Mouse (Mus musculus) hindbrain, embryonic 13.5 days (tissue): ENCODE measurements at regions not wholly inside any gene's neighbourhood (a gene's known extent, or its start where the extent isn't known, plus 50 kb on each side); places are given as distances from the start of the nearest gene placed in this dataset.

ENCODE experiments used
- ATAC-seq: fragments of 200-750 bp; cut with Nextera tagmentation; 2 replicates; pipeline ENCODE4 v1.8.0; 2017; ENCODE audit warnings: moderate TSS enrichment; ENCODE audit not compliant: low FRiP score
- H3K27ac ChIP-seq: fragments of 300-500 bp; sonication (generic); 2 replicates; pipeline ENCODE4 v1.5.1; 2015; ENCODE audit warnings: inconsistent platforms, mild to moderate bottlenecking, moderate library complexity
- H3K27me3 ChIP-seq: fragments of 300-500 bp; sonication (generic); 2 replicates; pipeline ENCODE4 v1.6.1; 2015; ENCODE audit warnings: mild to moderate bottlenecking, inconsistent platforms
- H3K36me3 ChIP-seq: fragments of 300-500 bp; sonication (generic); 2 replicates; pipeline ENCODE4 v1.6.1; 2015; ENCODE audit warnings: mild to moderate bottlenecking, inconsistent platforms
- H3K4me1 ChIP-seq: fragments of 300-500 bp; sonication (generic); replicated peaks from 2 replicates; pipeline ENCODE4 v1.6.1; 2015; ENCODE audit warnings: inconsistent platforms
- H3K4me2 ChIP-seq: fragments of 300-500 bp; sonication (generic); 2 replicates; pipeline ENCODE4 v1.6.1; 2015; ENCODE audit warnings: inconsistent platforms, mild to moderate bottlenecking, moderate library complexity
- H3K4me3 ChIP-seq: fragments of 300-500 bp; sonication (generic); 2 replicates; pipeline ENCODE4 v1.5.1; 2015; ENCODE audit warnings: mild to moderate bottlenecking, inconsistent platforms
- H3K9ac ChIP-seq: fragments of 300-500 bp; sonication (generic); 2 replicates; pipeline ENCODE4 v1.6.1; 2015; ENCODE audit warnings: mild to moderate bottlenecking, inconsistent platforms
- H3K9me3 ChIP-seq: fragments of 300-500 bp; sonication (generic); 2 replicates; pipeline ENCODE4 v1.6.1; 2016; ENCODE audit warnings: inconsistent platforms
- WGBS: fragments of 180-500 bp; shearing (Covaris S2); methylation state at CpG from one replicate; pipeline ENCODE4 v1.1.7; 2015; 5-methylcytosine and 5-hydroxymethylcytosine counted together

- no peak overlapping the region for H3K9ac ChIP-seq
- 19% methylated on average over 5 of the region's 5 CpGs for WGBS
Measured at GRCm38 (mm10) chr6:117625716-117626115, 215.3 kb upstream of the Zfp637 start.

DNA sequence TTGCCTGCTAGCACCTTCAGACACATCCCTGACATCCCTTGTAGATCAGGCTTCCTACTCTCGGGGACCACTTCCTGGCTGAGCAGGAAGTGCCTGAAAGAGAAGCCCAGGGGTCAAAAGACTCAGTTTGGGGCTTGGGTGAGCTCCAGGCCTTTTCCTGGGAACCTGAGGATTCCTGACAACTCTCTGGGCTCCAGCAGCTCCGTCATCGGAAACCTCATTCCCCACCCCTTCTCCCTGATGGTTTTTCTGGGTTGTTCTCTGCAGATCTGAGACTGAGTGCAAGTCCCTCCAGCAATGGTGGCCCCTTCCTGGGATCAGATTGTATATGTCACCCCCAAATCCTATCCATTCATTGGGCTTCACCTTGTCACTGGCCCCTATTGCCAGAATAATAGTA, 213.5 kb upstream of the Zfp637 start:
- no peaks in the 10 kb centered on the region for H3K36me3 ChIP-seq
- H3K9ac ChIP-seq: no peak overlapping the region
- no peak overlapping the region for H3K4me3 ChIP-seq
- 81% methylated on average over 3 of the region's 3 CpGs for WGBS
- H3K9me3 ChIP-seq: no peaks in the 10 kb centered on the region
- H3K4me2 ChIP-seq: no peak overlapping the region
- H3K27ac ChIP-seq: no peak overlapping the region
- H3K4me1 ChIP-seq: no peaks in the 10 kb centered on the region
- no peaks in the 10 kb centered on the region for H3K27me3 ChIP-seq
- ATAC-seq: no peak

More at GRCm38 (mm10) chr6:117625716-117626115, 215.3 kb upstream of the Zfp637 start:
- Histone ChIP-seq H3K27ac (no peak overlapping the region), H3K4me2 (no peak overlapping the region), H3K27me3 (no peaks in the 10 kb centered on the region), H3K4me3 (no peak overlapping the region), H3K36me3 (no peaks in the 10 kb centered on the region), H3K9me3 (no peaks in the 10 kb centered on the region), H3K4me1 (no peaks in the 10 kb centered on the region)
- no peak for ATAC-seq

GRCm38 (mm10) chr6:117646628-117647027, 194.4 kb upstream of the Zfp637 start:
- Histone ChIP-seq H3K4me2 (no peak overlapping the region), H3K27ac (no peak overlapping the region), H3K4me3 (no peak overlapping the region), H3K9me3 (no peaks in the 10 kb centered on the region), H3K27me3 (no peaks in the 10 kb centered on the region), H3K4me1 (no peaks in the 10 kb centered on the region), H3K36me3 (no peaks in the 10 kb centered on the region), H3K9ac (no peak overlapping the region)
- ATAC-seq: no peak
- WGBS: 84% methylated on average over 8 of the region's 8 CpGs

- no peaks in the 10 kb centered on the region for H3K27me3 ChIP-seq
- H3K27ac ChIP-seq: no peak overlapping the region
- no peak overlapping the region for H3K4me2 ChIP-seq
- 96% methylated on average over 5 of the region's 5 CpGs for WGBS
- no peak for ATAC-seq
- no peaks in the 10 kb centered on the region for H3K36me3 ChIP-seq
- 0 out of 2 replicates have a peak, but pooled peaks cover 2% of the 10 kb centered on the region for H3K4me1 ChIP-seq
- H3K9me3 ChIP-seq: no peaks in the 10 kb centered on the region
- H3K9ac ChIP-seq: no peak overlapping the region
- H3K4me3 ChIP-seq: no peak overlapping the region
Measured at GRCm38 (mm10) chr6:117650541-117650940, 190.4 kb upstream of the Zfp637 start.

GRCm38 (mm10) chr6:117651551-117651950, 189.4 kb upstream of the Zfp637 start:
- H3K36me3 ChIP-seq: no peaks in the 10 kb centered on the region
- H3K27me3 ChIP-seq: no peaks in the 10 kb centered on the region
- H3K9ac ChIP-seq: no peak overlapping the region
- H3K4me2 ChIP-seq: no peak overlapping the region
- no peak overlapping the region for H3K27ac ChIP-seq
- no peaks in the 10 kb centered on the region for H3K9me3 ChIP-seq
- ATAC-seq: no peak
- 89% methylated on average over 4 of the region's 4 CpGs for WGBS
- H3K4me1 ChIP-seq: 0 out of 2 replicates have a peak, but pooled peaks cover 2% of the 10 kb centered on the region
- no peak overlapping the region for H3K4me3 ChIP-seq

DNA sequence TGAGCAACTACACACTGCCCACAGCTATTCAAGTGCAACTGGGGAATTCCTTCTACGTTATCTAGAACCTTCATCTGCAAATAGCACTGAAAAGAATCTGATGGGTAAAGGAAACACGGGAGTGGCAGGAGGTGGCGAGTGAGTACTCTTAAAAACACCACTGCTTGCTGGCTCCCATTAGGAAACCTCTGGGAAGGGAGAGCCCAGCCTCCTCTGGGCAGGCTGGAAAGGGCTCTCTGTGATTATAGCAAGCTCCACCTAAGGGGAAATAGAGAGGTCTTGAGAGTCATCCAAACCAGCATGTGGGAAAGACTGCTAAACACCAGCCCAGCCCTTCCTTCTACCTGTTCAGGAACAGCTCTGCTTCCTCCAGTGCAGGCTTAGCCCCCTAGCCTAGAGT, 189.0 kb upstream of the Zfp637 start:
- ATAC-seq: no peak

GRCm38 (mm10) chr6:117652917-117653316, 188.1 kb upstream of the Zfp637 start:
- no peaks in the 10 kb centered on the region for H3K36me3 ChIP-seq
- no peaks in the 10 kb centered on the region for H3K9me3 ChIP-seq
- H3K4me1 ChIP-seq: 0 out of 2 replicates have a peak, but pooled peaks cover 2% of the 10 kb centered on the region
- no peaks in the 10 kb centered on the region for H3K27me3 ChIP-seq
- no peak overlapping the region for H3K9ac ChIP-seq
- H3K27ac ChIP-seq: no peak overlapping the region
- 73% methylated on average over 9 of the region's 9 CpGs for WGBS
- no peak overlapping the region for H3K4me3 ChIP-seq
- ATAC-seq: no peak
- H3K4me2 ChIP-seq: no peak overlapping the region

More for the DNA sequence above, 189.0 kb upstream of the Zfp637 start:
- no peaks in the 10 kb centered on the region for H3K9me3 ChIP-seq
- H3K27me3 ChIP-seq: no peaks in the 10 kb centered on the region
- 62% methylated on average over 3 of the region's 3 CpGs for WGBS
- no peaks in the 10 kb centered on the region for H3K36me3 ChIP-seq
- H3K27ac ChIP-seq: no peak overlapping the region
- H3K4me2 ChIP-seq: no peak overlapping the region
- H3K9ac ChIP-seq: no peak overlapping the region
- H3K4me1 ChIP-seq: 0 out of 2 replicates have a peak, but pooled peaks cover 2% of the 10 kb centered on the region
- no peak overlapping the region for H3K4me3 ChIP-seq

DNA sequence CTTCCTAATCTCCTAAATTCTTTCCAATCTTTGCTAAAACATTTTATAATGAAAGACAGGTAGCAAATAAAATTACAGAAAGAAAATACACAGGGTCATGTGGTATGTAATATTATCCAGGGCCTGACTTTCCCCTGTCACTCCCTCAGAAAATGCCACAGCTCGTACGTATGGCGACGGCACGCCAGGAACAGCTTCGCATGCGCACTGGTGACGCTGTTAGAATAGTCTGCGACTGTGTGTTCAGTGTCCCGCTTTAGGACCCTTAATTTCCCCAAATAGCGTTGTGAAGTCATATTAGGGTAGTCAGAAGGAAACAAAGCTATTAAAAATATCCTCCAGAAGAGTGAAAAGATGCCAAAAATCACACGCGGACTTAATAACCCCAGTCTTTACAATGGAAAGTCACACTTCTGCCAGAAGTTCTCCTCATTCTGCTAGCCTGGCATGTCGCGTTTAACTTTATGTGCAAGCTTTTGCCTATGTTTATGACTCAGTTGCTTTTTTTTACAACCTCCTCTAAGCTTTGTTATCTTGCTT, 187.0 kb upstream of the Zfp637 start:
- Histone ChIP-seq H3K27ac (no peak overlapping the region), H3K27me3 (no peaks in the 10 kb centered on the region), H3K9me3 (no peaks in the 10 kb centered on the region), H3K9ac (no peak overlapping the region), H3K4me2 (no peak overlapping the region), H3K4me1 (0 out of 2 replicates have a peak, but pooled peaks cover 2% of the 10 kb centered on the region), H3K36me3 (no peaks in the 10 kb centered on the region), H3K4me3 (no peak overlapping the region)
- ATAC-seq: no peak
- 89% methylated on average over 15 of the region's 15 CpGs for WGBS

GRCm38 (mm10) chr6:117655986-117656385, 185.0 kb upstream of the Zfp637 start:
- Histone ChIP-seq H3K4me2 (no peak overlapping the region), H3K4me1 (0 out of 2 replicates have a peak, but pooled peaks cover 2% of the 10 kb centered on the region), H3K9me3 (no peaks in the 10 kb centered on the region), H3K36me3 (no peaks in the 10 kb centered on the region), H3K27me3 (no peaks in the 10 kb centered on the region), H3K27ac (no peak overlapping the region), H3K4me3 (no peak overlapping the region), H3K9ac (no peak overlapping the region)
- WGBS: 88% methylated on average over 4 of the region's 4 CpGs
- ATAC-seq: no peak

- H3K4me2 ChIP-seq: no peak overlapping the region
- no peak overlapping the region for H3K9ac ChIP-seq
- H3K36me3 ChIP-seq: no peaks in the 10 kb centered on the region
- no peaks in the 10 kb centered on the region for H3K4me1 ChIP-seq
- WGBS: 20% methylated on average over 1 of the region's 1 CpGs
- no peak for ATAC-seq
- H3K27ac ChIP-seq: no peak overlapping the region
- H3K4me3 ChIP-seq: no peak overlapping the region
- no peaks in the 10 kb centered on the region for H3K27me3 ChIP-seq
- no peaks in the 10 kb centered on the region for H3K9me3 ChIP-seq
Measured at GRCm38 (mm10) chr6:117660576-117660975, 180.4 kb upstream of the Zfp637 start.

DNA sequence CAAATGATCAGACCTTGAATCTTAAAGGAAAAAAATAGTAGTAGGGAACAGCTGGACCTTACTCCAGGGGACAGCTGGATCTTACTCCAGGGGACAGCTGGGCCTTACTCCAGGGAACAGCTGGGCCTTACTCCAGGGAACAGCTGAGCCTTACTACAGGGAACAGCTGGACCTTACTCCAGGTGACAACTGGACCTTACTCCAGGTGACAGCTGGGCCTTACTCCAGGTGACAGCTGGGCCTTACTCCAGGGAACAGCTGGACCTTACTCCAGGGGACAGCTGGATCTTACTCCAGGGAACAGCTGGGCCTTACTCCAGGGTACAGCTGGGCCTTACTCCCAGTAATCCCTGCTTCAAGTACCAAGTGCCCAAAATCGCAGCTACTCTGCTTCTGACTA, 178.3 kb upstream of the Zfp637 start:
- H3K9me3 ChIP-seq: no peaks in the 10 kb centered on the region
- no peak overlapping the region for H3K4me2 ChIP-seq
- no peak overlapping the region for H3K4me3 ChIP-seq
- ATAC-seq: no peak
- no peaks in the 10 kb centered on the region for H3K36me3 ChIP-seq
- no peak overlapping the region for H3K9ac ChIP-seq
- WGBS: 84% methylated on average over 1 of the region's 1 CpGs
- no peaks in the 10 kb centered on the region for H3K27me3 ChIP-seq
- no peak overlapping the region for H3K27ac ChIP-seq
- H3K4me1 ChIP-seq: no peaks in the 10 kb centered on the region

- H3K4me2 ChIP-seq: no peak overlapping the region
- no peaks in the 10 kb centered on the region for H3K36me3 ChIP-seq
- H3K4me1 ChIP-seq: no peaks in the 10 kb centered on the region
- H3K4me3 ChIP-seq: no peak overlapping the region
- 59% methylated on average over 3 of the region's 3 CpGs for WGBS
- H3K27ac ChIP-seq: no peak overlapping the region
- H3K9ac ChIP-seq: no peak overlapping the region
- no peaks in the 10 kb centered on the region for H3K9me3 ChIP-seq
- no peaks in the 10 kb centered on the region for H3K27me3 ChIP-seq
- ATAC-seq: no peak
Measured at GRCm38 (mm10) chr6:117670337-117670736, 170.6 kb upstream of the Zfp637 start.

DNA sequence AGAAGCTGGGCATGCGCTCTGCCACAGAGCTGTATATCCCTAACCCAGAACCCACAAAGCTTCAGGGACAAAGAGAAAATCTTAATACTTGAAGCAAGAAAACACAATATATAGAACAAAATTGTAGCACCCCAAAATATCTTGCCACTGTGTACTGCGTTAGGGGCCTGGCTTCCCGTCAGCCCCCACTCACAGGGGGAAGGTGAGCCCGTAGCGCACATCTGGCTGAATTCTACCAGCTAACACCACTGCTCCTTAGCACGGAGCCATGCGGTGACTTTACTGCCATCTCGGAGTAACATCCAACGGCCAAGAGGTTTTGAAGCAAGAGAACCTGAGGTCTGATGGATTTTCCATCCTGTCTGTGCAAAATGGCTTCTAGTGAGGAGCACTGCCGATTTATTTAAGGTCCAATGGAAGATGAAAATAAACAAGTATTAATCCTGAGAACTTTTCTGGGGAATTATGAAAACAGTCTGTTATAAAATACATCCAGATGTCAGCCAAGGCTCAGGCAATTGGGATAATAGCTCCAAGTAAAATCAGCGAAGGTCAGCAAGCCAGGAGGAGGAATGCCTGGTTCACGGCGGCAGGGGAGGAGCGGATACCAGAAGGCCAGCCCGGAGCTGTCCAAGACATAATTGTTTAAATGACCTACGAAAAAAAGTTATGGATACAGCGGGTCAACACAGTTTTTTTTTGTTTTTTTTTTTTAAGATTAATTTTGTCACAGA, 170.0 kb upstream of the Zfp637 start:
- no peak overlapping the region for H3K4me3 ChIP-seq
- no peak for ATAC-seq
- H3K27me3 ChIP-seq: no peaks in the 10 kb centered on the region
- H3K9me3 ChIP-seq: no peaks in the 10 kb centered on the region
- H3K9ac ChIP-seq: no peak overlapping the region
- H3K27ac ChIP-seq: no peak overlapping the region
- no peaks in the 10 kb centered on the region for H3K4me1 ChIP-seq
- WGBS: 78% methylated on average over 17 of the region's 17 CpGs
- H3K36me3 ChIP-seq: no peaks in the 10 kb centered on the region
- no peak overlapping the region for H3K4me2 ChIP-seq
